Mouse (Mus musculus) CH12.LX (cell line): ENCODE results near the gene Dph7.

Experiments used
- CTCF ChIP-seq, 2 experiments: IDR thresholded peaks in 1 of 2; conservative IDR thresholded peaks in 1 of 2; 2 replicates each; pipeline ENCODE4 v1.5.1; 2011 to 2012; ENCODE audit warnings: low read depth in 2 of 2, low read length in 2 of 2, improper control_type of control experiment in 1 of 2, inconsistent platforms in 1 of 2, mild to moderate bottlenecking in 1 of 2, moderate library complexity in 1 of 2
- EP300 ChIP-seq: IDR thresholded peaks from 2 replicates; pipeline ENCODE4 v1.6.1; 2011; ENCODE audit warnings: low read length, improper control_type of control experiment
- ETS1 ChIP-seq: conservative IDR thresholded peaks from 2 replicates; pipeline ENCODE4 v1.6.1; 2012; ENCODE audit warnings: low read depth, mild to moderate bottlenecking, inconsistent platforms, low read length, improper control_type of control experiment, moderate library complexity
- IRF4 ChIP-seq: IDR thresholded peaks from 2 replicates; pipeline ENCODE4 v1.6.1; 2014; ENCODE audit warnings: low read depth, mild to moderate bottlenecking, inconsistent platforms, low read length, improper control_type of control experiment
- KAT2A ChIP-seq: IDR thresholded peaks from 2 replicates; pipeline ENCODE4 v1.6.1; 2012; ENCODE audit warnings: low read length, improper control_type of control experiment, inconsistent platforms; ENCODE audit not compliant: insufficient replicate concordance
- MAFK ChIP-seq: IDR thresholded peaks from 2 replicates; pipeline ENCODE4 v1.6.1; 2011; ENCODE audit warnings: low read length, improper control_type of control experiment; ENCODE audit not compliant: insufficient replicate concordance
- MAX ChIP-seq: IDR thresholded peaks from 2 replicates; pipeline ENCODE4 v1.6.1; 2011; ENCODE audit warnings: low read length, improper control_type of control experiment
- MEF2A ChIP-seq: IDR thresholded peaks from 2 replicates; pipeline ENCODE4 v1.6.1; 2014; ENCODE audit warnings: low read depth, mild to moderate bottlenecking, inconsistent platforms, low read length, improper control_type of control experiment, borderline replicate concordance
- MXI1 ChIP-seq: IDR thresholded peaks from 2 replicates; pipeline ENCODE4 v1.6.1; 2011; ENCODE audit warnings: mild to moderate bottlenecking, low read depth, low read length, improper control_type of control experiment
- NRF1 ChIP-seq: IDR thresholded peaks from 2 replicates; pipeline ENCODE4 v1.6.1; 2014; ENCODE audit warnings: low read depth, mild to moderate bottlenecking, inconsistent platforms, low read length, improper control_type of control experiment, moderate library complexity
- POLR2A ChIP-seq: IDR thresholded peaks from 2 replicates; pipeline ENCODE4 v1.6.1; 2011; ENCODE audit warnings: low read depth, mild to moderate bottlenecking, improper control_type of control experiment, low read length
- POLR2AphosphoS2 ChIP-seq: IDR thresholded peaks from 2 replicates; pipeline ENCODE4 v1.6.1; 2011; ENCODE audit warnings: low read depth, low read length, improper control_type of control experiment
- UBTF ChIP-seq: IDR thresholded peaks from 2 replicates; pipeline ENCODE4 v1.6.1; 2012; ENCODE audit warnings: low read depth, mild to moderate bottlenecking, inconsistent platforms, low read length, improper control_type of control experiment, moderate library complexity
- ZC3H11A ChIP-seq: IDR thresholded peaks from 2 replicates; pipeline ENCODE4 v1.6.1; 2012; ENCODE audit warnings: low read depth, mild to moderate bottlenecking, inconsistent platforms, low read length, improper control_type of control experiment

DNA sequence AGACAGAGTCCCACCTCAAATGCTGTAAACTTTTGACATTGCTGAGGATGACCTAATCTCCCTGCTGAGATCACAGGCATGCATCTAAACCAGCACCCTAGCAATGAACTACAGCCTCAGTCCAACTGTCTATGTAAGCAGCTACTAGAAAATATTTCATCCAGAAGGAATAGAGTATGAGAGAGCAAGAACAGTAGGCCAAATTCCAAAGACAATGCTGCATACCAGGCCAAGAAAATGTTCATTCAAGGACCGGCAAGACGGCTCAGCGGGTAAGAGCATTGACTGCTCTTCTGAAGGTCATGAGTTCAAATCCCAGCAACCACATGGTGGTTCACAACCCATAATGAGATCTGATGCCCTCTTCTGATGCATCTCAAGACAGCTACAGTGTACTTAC lies 47.4 kb upstream of the Dph7 start:
- no peak for TF ChIP-seq EP300
- no peak for TF ChIP-seq POLR2AphosphoS2
- TF ChIP-seq MXI1: no peak
- TF ChIP-seq MAX: no peak
- TF ChIP-seq CTCF (conservative IDR thresholded peaks at IDR 0.05 in 1 of 2, IDR thresholded peaks at IDR 0.05 in 1 of 2; ENCODE audit: low read depth in 2 of 2, low read length in 2 of 2): no peak
- TF ChIP-seq POLR2A: no peak
- no peak for TF ChIP-seq MAFK
- no peak for TF ChIP-seq KAT2A
- TF ChIP-seq ETS1: no peak
- no peak for TF ChIP-seq ZC3H11A
- TF ChIP-seq NRF1: no peak
- no peak for TF ChIP-seq MEF2A
- TF ChIP-seq IRF4: no peak
- TF ChIP-seq UBTF: no peak
